Comparison of ENCODE assay signal across 8 mouse cellular contexts in genomic region chr5:19907983-19908705, GRCm38 (mm10).
A peak's percentile ranks its signal among the peaks of the same experiment; 100 is the strongest.
DNase-seq lines count a peak whose midpoint lies in the region; ATAC-seq and TF ChIP-seq lines count a peak whose summit lies in the region.
"Had no signal": no experiment of that assay in that cellular context is flagged by ENCODE, and none has a peak within 500 bp of the region (broad histone marks: within the 10 kb centered on the region; RNA-seq: fewer than 3 reads in every experiment).

No protein-coding gene starts in this region.

- H3K4me2 ChIP-seq in CH12.LX (ENCODE audit: insufficient read depth, low read depth, poor library complexity, severe bottlenecking) = no peak overlapping the region
- H3K4me2 ChIP-seq in forebrain, embryonic 11.5 days (ENCODE audit: low read depth, low read length, severe bottlenecking) = peak overlapping the region; percentile 81
- H3K4me2 ChIP-seq in midbrain, embryonic 13.5 days (replicated peaks) = peak overlapping the region; percentile 70

- TF ChIP-seq EP300 in CH12.LX (IDR thresholded peaks at IDR 0.05; ENCODE audit: low read length) = no peak

- H3K9me3 ChIP-seq in CH12.LX (replicated peaks; ENCODE audit: low read length) = no peaks in the 10 kb centered on the region
- 0 out of 2 replicates have a peak, but pooled peaks cover 5% of the 10 kb centered on the region for H3K9me3 ChIP-seq in E14TG2a.4 (ENCODE audit: low read length)
- no peaks in the 10 kb centered on the region for H3K9me3 ChIP-seq in forebrain, embryonic 11.5 days (ENCODE audit: control insufficient read depth, low read length)
- no peaks in the 10 kb centered on the region for H3K9me3 ChIP-seq in midbrain, embryonic 13.5 days

- no peak overlapping the region for H3K9ac ChIP-seq in CH12.LX (ENCODE audit: insufficient read depth, low read depth)
- H3K9ac ChIP-seq in forebrain, embryonic 11.5 days (ENCODE audit: low read length) = peak overlapping the region; percentile 58
- peak overlapping the region; percentile 82 for H3K9ac ChIP-seq in midbrain, embryonic 13.5 days (replicated peaks)

- no peaks in the 10 kb centered on the region for H3K79me2 ChIP-seq in CH12.LX (replicated peaks; ENCODE audit: control insufficient read depth, extremely low read depth, insufficient read depth, poor library complexity, severe bottlenecking)

- TF ChIP-seq RAD21 in CH12.LX (IDR thresholded peaks at IDR 0.05; ENCODE audit: low read depth, low read length) = no peak

- DNase-seq in CH12.LX (ENCODE audit: extremely low read depth) = no peak
- peak; percentile 64 for DNase-seq in forebrain, embryonic 11.5 days (ENCODE audit: low spot score)
- DNase-seq in layer of hippocampus, adult 2 months (ENCODE audit: low spot score in 2 of 2) = no peak
- no peak for DNase-seq in spleen, adult 12 weeks (ENCODE audit: low spot score)
- DNase-seq in gastrocnemius, adult 8-10 months (ENCODE audit: low spot score in 2 of 2) = no peak

- no peak overlapping the region for H3K27ac ChIP-seq in CH12.LX (ENCODE audit: insufficient read depth, low read depth)
- H3K27ac ChIP-seq in forebrain, embryonic 11.5 days (ENCODE audit: low read depth, low read length) = no peak overlapping the region
- peak overlapping the region; percentile 97 for H3K27ac ChIP-seq in layer of hippocampus, adult 2 months
- peak overlapping the region; percentile 85 for H3K27ac ChIP-seq in midbrain, embryonic 13.5 days

- dilution Hi-C loops in CH12.LX (cut with MboI; ENCODE audit: extremely low pct_ligation_motif_present, extremely low pct_unique_long_range_greater_than_20kb, low sequenced_read_pairs) = no loop called here

- in situ Hi-C loops in CH12.LX (cut with MboI; ENCODE audit: low pct_ligation_motif_present, low pct_unique_long_range_greater_than_20kb, low sequenced_read_pairs) = no loop called here

- TF ChIP-seq CTCF in CH12.LX (conservative IDR thresholded peaks at IDR 0.05 in 1 of 2, IDR thresholded peaks at IDR 0.05 in 1 of 2; ENCODE audit: low read depth in 2 of 2, low read length in 2 of 2) = no peak
- TF ChIP-seq CTCF in E14TG2a.4 (conservative IDR thresholded peaks at IDR 0.05; ENCODE audit: low read length) = no peak
- no peak for TF ChIP-seq CTCF in layer of hippocampus, adult 2 months (conservative IDR thresholded peaks at IDR 0.05)

- peaks cover 0 to 3% of the 10 kb centered on the region in 2 experiments; a peak in 1 of 4 replicates for H3K4me1 ChIP-seq in CH12.LX (ENCODE audit: control insufficient read depth in 1 of 2, insufficient read depth in 2 of 2)
- H3K4me1 ChIP-seq in E14TG2a.4 (replicated peaks; ENCODE audit: low read depth, low read length) = peaks cover 34% of the 10 kb centered on the region
- H3K4me1 ChIP-seq in forebrain, embryonic 11.5 days (replicated peaks; ENCODE audit: control insufficient read depth, insufficient read depth, low read length) = peaks cover 3% of the 10 kb centered on the region; the same call in 1 of the 2 replicates
- H3K4me1 ChIP-seq in midbrain, embryonic 13.5 days (replicated peaks) = peaks cover 22% of the 10 kb centered on the region

- H3K36me3 ChIP-seq in CH12.LX (replicated peaks in 1 of 2; ENCODE audit: control insufficient read depth in 1 of 2, insufficient read depth in 1 of 2, low read length in 1 of 2) = no peaks in the 10 kb centered on the region
- no peaks in the 10 kb centered on the region for H3K36me3 ChIP-seq in E14TG2a.4 (ENCODE audit: insufficient read depth, low read length)
- no peaks in the 10 kb centered on the region for H3K36me3 ChIP-seq in forebrain, embryonic 11.5 days (ENCODE audit: control insufficient read depth, insufficient read depth, low read length)
- H3K36me3 ChIP-seq in midbrain, embryonic 13.5 days = no peaks in the 10 kb centered on the region

- H3K27me3 ChIP-seq in CH12.LX (replicated peaks) (no peaks in the 10 kb centered on the region), E14TG2a.4 (ENCODE audit: insufficient read depth, low read length) (peaks cover 21% of the 10 kb centered on the region)
- H3K27me3 ChIP-seq in forebrain, embryonic 11.5 days (ENCODE audit: control insufficient read depth, insufficient read depth, low read length) = no peaks in the 10 kb centered on the region
- H3K27me3 ChIP-seq in midbrain, embryonic 13.5 days = no peaks in the 10 kb centered on the region

- H3K4me3 ChIP-seq in CH12.LX (replicated peaks in 1 of 3; ENCODE audit: low read depth in 2 of 3, low read length in 2 of 3, poor library complexity in 1 of 3) (no peak overlapping the region), E14TG2a.4 (replicated peaks; ENCODE audit: low read length) (0 out of 2 replicates have a peak overlapping the region, but pooled peaks have one; percentile 7)
- H3K4me3 ChIP-seq in forebrain, embryonic 11.5 days (ENCODE audit: low read depth, low read length) = peak overlapping the region; percentile 48
- H3K4me3 ChIP-seq in layer of hippocampus, adult 2 months = peak overlapping the region; percentile 70
- peak overlapping the region; percentile 56 for H3K4me3 ChIP-seq in midbrain, embryonic 13.5 days (replicated peaks)
- H3K4me3 ChIP-seq: erythroblast, embryonic 14.5 days had no signal

- WGBS in forebrain, embryonic 11.5 days = 4% methylated on average over 16 of the region's 16 CpGs
- 2% methylated on average over 16 of the region's 16 CpGs for WGBS in midbrain, embryonic 13.5 days

- TF ChIP-seq POLR2A in CH12.LX (IDR thresholded peaks at IDR 0.05; ENCODE audit: low read depth, low read length) = no peak

- peak; percentile 40 for ATAC-seq in forebrain, embryonic 11.5 days (replicated peaks; ENCODE audit: low FRiP score)
- ATAC-seq in midbrain, embryonic 13.5 days = peak; percentile 77

TF ChIP-seq in CH12.LX, 34 proteins besides CTCF, POLR2A, EP300 and RAD21:
- TF ChIP-seq MAFK (IDR thresholded peaks at IDR 0.05; ENCODE audit: insufficient replicate concordance, low read length) (peak; percentile 89), MAZ (IDR thresholded peaks at IDR 0.05; ENCODE audit: low read depth, low read length) (no peak)

Comparison
In these comparisons a context has a peak if more than half of its experiments do, and no peak if none do; other contexts are left out.
1. H3K27ac ChIP-seq: peak in layer of hippocampus, adult 2 months (single experiment) and midbrain, embryonic 13.5 days (single experiment); none in CH12.LX (single experiment) and forebrain, embryonic 11.5 days (single experiment).
2. H3K4me3 ChIP-seq: peak in E14TG2a.4 (single experiment), forebrain, embryonic 11.5 days (single experiment), layer of hippocampus, adult 2 months (single experiment) and midbrain, embryonic 13.5 days (single experiment); none in CH12.LX (0 of 3).